In genomic region chr7:101482499-101483081, GRCm38 (mm10) we compare ENCODE assay signal across 8 mouse cellular contexts.
DNase-seq lines count a peak whose midpoint lies in the region; ATAC-seq lines count a peak whose summit lies in the region.

No protein-coding gene starts in this region.

- 65% methylated on average over 9 of the region's 9 CpGs for WGBS in forebrain, embryonic 14.5 days
- WGBS in neural tube, embryonic 15.5 days, result 53% methylated on average over 9 of the region's 9 CpGs

- no peaks in the 10 kb centered on the region for H3K27me3 ChIP-seq in forebrain, embryonic 14.5 days (replicated peaks; ENCODE audit: control insufficient read depth, insufficient read depth, low read length)
- no peaks in the 10 kb centered on the region for H3K27me3 ChIP-seq in neural tube, embryonic 15.5 days (replicated peaks)

- no peaks in the 10 kb centered on the region for H3K36me3 ChIP-seq in forebrain, embryonic 14.5 days (ENCODE audit: control insufficient read depth, insufficient read depth, low read length)
- no peaks in the 10 kb centered on the region for H3K36me3 ChIP-seq in neural tube, embryonic 15.5 days

- intact Hi-C loops in left cerebral cortex, postnatal 10 days (cut with DNase I), result no loop called here

- peaks cover 6% of the 10 kb centered on the region for H3K4me1 ChIP-seq in forebrain, embryonic 14.5 days (ENCODE audit: control insufficient read depth, insufficient read depth, low read length)
- H3K4me1 ChIP-seq in neural tube, embryonic 15.5 days, result peaks cover 26% of the 10 kb centered on the region

- H3K27ac ChIP-seq in forebrain, embryonic 14.5 days (ENCODE audit: low read depth, low read length), result no peak overlapping the region
- H3K27ac ChIP-seq in neural tube, embryonic 15.5 days (replicated peaks), result 0 out of 2 replicates have a peak overlapping the region, but pooled peaks have one; percentile 13

- DNase-seq in frontal cortex, postnatal 25 days (ENCODE audit: low spot score in 2 of 2), result no peak
- DNase-seq in left cerebral cortex, adult 18-20 months (ENCODE audit: low spot score in 2 of 2), result peak; percentile 59 to 70
- no peak for DNase-seq in left cerebral cortex, postnatal 10 days (ENCODE audit: extremely low spot score in 1 of 2, low spot score in 2 of 2)
- peak; percentile 46 for DNase-seq in forebrain, embryonic 14.5 days (ENCODE audit: low spot score)
- DNase-seq in adrenal gland, postnatal 14 days, result no peak
- no peak for DNase-seq in adrenal gland, adult 18-20 months (ENCODE audit: low spot score in 2 of 2)

- no peak overlapping the region for H3K4me2 ChIP-seq in forebrain, embryonic 14.5 days (ENCODE audit: low read length)
- no peak overlapping the region for H3K4me2 ChIP-seq in neural tube, embryonic 15.5 days

- H3K9me3 ChIP-seq in forebrain, embryonic 14.5 days (replicated peaks; ENCODE audit: control insufficient read depth, low read length), result no peaks in the 10 kb centered on the region
- H3K9me3 ChIP-seq in neural tube, embryonic 15.5 days (replicated peaks), result no peaks in the 10 kb centered on the region

- H3K9ac ChIP-seq in forebrain, embryonic 14.5 days (ENCODE audit: low read length), result no peak overlapping the region
- no peak overlapping the region for H3K9ac ChIP-seq in neural tube, embryonic 15.5 days (replicated peaks)

- H3K4me3 ChIP-seq in forebrain, embryonic 14.5 days (ENCODE audit: low read depth, low read length), result no peak overlapping the region
- H3K4me3 ChIP-seq in neural tube, embryonic 15.5 days (replicated peaks), result no peak overlapping the region

- ATAC-seq in frontal cortex, adult (ENCODE audit: low TSS enrichment), result peak; percentile 59
- ATAC-seq in forebrain, embryonic 14.5 days, result peak; percentile 73
- ATAC-seq in neural tube, embryonic 15.5 days (ENCODE audit: low FRiP score), result peak; percentile 25; the same call in 1 of the 2 replicates

Comparison
In these comparisons a context has a peak if more than half of its experiments do, and no peak if none do; other contexts are left out.
1. DNase-seq: peak in left cerebral cortex, adult 18-20 months (2 of 2) and forebrain, embryonic 14.5 days (single experiment); none in frontal cortex, postnatal 25 days (0 of 2), left cerebral cortex, postnatal 10 days (0 of 2), adrenal gland, postnatal 14 days (single experiment) and adrenal gland, adult 18-20 months (0 of 2).
2. Peak in every context shown above with its lines, with median percentiles within 50 percentile points of each other: ATAC-seq.